Mouse (Mus musculus) T-cell, adult 2 months (primary cell): Measurements from ENCODE around the gene Fam173b.
"Not testable (repeated sequence)": the region's sequence is repeated elsewhere in the genome, so short reads cannot be mapped to it uniquely, and the experiment has no call there.

Source experiments
- DNase-seq: peaks from one replicate; pipeline ENCODE4 v3.0.0; 2022; ENCODE audit warnings: low spot score

Fam173b gene

GRCm38 (mm10) chr15:31601646-31602374, at the start of gene Fam173b, which contains the start of gene Cct5:
Gene Fam173b (plus strand): TSS chr15:31601852.
Gene Cct5 (minus strand): TSS chr15:31601804.
- DNase-seq = peak; percentile 97

GRCm38 (mm10) chr15:31554855-31555254, 46.8 kb upstream of the Fam173b start:
- DNase-seq = no peak

- DNase-seq = no peak
Observed at GRCm38 (mm10) chr15:31561390-31561789, 40.3 kb upstream of the Fam173b start.

DNA sequence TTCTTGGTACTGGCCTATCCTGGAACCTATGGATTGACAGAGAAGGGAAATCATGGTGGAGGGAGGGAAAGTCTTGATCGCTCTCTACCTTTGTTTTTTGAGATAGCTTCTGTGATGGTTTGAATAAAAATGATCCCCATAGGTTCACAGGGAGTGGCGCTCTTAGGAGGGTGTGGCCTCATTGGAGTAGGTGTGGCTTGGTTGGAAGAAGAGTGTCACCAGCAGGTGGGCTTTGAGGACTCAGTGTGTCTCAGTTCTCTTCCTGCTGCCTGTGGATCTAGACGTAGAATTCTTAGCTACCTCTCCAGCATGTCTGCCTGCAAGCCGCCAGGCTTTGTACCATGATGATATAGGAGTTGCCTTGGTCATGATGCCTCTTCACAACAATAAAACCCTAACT, 39.7 kb upstream of the Fam173b start:
- no peak for DNase-seq

GRCm38 (mm10) chr15:31562847-31563246, 38.8 kb upstream of the Fam173b start:
- DNase-seq = no peak

- no peak for DNase-seq
Observed at GRCm38 (mm10) chr15:31563577-31564546, 37.8 kb upstream of the Fam173b start.

DNA sequence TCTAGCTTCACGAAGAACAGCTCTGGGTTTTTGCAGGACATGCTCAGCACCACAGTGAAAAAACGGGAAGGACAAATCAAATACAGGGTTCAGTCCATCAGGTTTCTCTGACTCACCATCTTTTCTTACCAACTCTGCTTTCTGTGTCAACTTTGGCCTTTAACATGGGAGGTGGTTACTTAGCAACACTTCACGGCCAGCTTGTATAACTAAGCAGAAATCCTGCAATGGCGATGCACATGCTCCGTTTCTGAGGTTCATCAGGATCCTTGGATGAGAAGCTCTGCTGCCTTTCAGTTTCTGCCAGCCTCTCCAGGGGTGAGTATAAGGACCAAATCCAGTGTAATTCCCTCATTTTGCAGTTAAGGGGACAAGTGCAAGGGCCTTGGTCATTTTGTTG, 36.5 kb upstream of the Fam173b start, which contains the start of gene Cmbl:
TSS of gene Cmbl (plus strand) at position 206 of the 400 bp plus-strand sequence.
- no peak for DNase-seq

DNA sequence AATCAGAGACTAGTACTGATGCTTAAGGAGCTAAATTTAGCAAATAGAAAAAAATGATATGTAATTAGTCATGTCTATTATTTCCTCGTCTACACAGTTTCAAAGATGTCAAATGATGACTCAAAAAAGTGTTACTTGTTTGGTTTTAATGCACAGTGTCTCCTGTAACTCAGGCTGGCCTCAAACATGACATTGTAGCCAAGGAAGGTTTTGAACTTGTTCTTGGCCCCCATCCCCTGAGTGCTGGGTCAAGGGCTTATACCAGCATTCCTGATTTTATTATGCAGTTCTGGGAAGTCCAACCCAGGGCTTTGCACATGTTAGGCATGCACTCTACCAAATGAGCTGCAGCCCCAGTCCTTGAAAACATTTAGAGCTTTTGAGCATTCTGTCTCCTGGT, 35.9 kb upstream of the Fam173b start:
- no peak for DNase-seq

- no peak for DNase-seq
Observed at GRCm38 (mm10) chr15:31567431-31567830, 34.2 kb upstream of the Fam173b start.

GRCm38 (mm10) chr15:31568581-31568996, 33.1 kb upstream of the Fam173b start:
- DNase-seq = no peak

DNA sequence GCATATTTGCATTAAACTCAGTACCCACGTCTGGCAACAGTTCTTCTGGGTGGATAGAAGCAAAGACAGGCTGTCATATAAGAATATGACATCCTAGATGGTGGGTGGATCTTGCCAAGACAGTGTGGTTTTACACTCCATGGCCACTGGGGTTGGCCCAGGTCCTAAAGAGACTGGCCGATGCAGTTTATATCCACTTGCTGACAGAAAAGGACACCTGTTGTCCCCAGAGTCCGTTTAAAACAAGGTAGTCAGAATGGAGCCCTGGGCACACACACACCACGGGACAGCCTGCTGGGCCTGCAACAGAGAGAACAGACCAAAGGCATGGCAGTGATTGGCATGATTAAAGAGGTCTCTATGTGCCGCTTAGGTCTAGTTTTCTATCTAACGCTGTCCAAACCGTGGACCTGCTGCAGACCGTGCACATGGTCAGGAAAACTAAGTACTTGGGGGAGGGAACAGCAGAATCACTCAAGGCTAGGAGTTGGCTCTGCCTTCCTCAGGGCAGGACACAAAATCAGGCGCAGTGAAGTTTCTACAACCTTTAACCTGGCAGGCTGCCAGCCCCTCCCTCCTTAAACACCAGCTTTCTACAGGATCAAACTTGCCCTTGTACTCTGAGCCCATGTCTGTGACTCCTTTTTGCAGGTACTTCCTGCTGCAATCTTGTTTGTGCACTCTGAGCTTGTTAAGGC, 32.2 kb upstream of the Fam173b start:
- no peak for DNase-seq

DNA sequence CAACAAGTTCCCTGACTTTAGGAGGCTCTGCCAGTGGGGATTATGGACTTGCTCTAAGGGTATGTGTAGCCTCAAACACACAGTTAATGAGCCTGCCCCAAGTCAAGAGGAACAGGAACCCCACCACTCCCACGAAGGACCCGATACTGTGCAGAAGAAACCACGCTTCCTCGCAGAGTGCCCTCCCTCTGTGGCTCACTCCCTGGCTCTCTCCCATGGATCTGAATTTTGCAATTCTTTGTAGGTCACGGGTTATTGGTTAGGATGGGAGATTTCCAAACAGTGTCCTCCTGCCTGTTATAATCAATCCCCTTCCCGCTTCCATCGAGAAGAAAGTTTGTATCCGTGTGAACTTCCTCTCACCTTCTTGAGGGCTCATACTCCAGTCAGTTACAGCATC, 30.7 kb upstream of the Fam173b start:
- no peak for DNase-seq

DNA sequence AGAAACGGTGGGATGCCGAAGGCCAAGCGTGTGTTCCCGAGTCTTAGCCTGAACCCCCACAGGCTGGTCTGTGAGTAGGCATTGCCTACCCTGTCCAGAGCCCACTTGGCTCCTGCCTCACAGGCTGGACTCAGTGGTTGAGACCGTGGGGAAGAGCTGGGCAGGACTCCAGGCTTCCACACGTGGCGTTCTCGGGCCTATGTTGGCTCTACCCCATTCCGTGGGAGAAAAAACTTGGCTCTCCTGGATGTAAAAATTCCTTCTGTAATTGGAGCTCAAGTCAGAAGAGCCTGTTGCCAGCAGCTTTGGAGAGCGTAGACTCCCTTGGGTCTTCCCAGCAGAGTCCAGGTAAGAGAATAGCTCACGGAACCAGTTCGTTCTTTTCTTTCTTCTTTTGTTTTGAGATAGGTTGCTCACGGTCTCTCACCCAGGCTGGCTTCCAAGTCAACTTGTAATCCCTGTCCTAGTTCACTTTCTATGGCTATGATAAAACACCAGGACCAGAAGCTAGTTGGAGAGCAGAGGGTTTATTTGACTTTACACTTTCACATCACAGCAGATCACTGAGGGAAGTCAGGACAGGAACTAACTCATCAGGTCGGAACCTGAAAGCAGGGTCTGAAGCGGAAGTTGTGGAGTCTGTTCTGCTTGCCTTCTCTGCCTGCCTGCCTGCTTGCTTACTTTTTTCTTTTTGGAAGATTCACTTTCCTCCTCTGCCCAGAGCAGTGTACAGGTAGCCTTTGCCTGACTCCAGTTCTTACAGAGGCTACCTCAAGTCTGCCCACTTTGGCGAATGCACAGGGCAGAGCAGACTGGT, 29.5 kb upstream of the Fam173b start:
- DNase-seq = no peak

GRCm38 (mm10) chr15:31573287-31573686, 28.4 kb upstream of the Fam173b start:
- DNase-seq = no peak

DNA sequence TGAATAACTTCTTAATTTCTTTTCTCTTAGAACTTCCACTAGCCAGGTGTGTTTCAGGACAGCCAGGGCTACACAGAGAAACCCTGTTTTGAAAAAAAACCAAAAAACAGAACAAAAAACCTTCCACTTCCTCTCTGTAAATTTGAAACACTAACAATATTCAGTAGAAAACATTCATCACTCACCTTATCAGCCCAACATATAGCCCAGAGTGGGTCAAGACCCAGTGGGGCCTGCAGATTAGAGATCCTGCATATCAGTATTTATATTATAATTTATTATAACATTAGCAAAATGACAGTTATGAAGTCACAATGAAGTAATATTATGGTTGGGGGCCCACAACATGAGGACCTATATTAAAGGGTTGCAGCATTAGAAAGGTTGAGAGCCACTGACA, 28.0 kb upstream of the Fam173b start:
- no peak for DNase-seq

- DNase-seq = no peak
Observed at GRCm38 (mm10) chr15:31576076-31576475, 25.6 kb upstream of the Fam173b start.

DNA sequence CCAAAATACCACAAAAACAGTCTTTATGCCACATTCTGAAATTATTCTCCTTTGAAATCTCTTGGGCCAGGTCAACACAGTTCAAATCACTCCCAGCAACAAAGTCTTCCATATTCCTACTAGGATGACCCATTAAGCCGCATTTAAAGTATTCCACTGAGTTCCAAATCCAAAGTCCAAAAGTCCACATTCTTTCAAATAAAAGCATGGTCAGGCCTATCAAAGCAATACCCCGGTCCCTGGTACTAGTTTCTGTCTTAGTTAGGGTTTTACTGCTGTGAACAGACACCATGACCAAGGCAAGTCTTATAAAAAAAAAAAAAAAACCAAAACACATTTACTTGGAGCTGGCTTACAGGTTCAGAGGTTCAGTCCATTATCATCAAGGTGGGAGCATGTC, 20.6 kb upstream of the Fam173b start:
- not testable (repeated sequence) for DNase-seq

- no peak for DNase-seq
Observed at GRCm38 (mm10) chr15:31583304-31584085, 18.2 kb upstream of the Fam173b start.

DNA sequence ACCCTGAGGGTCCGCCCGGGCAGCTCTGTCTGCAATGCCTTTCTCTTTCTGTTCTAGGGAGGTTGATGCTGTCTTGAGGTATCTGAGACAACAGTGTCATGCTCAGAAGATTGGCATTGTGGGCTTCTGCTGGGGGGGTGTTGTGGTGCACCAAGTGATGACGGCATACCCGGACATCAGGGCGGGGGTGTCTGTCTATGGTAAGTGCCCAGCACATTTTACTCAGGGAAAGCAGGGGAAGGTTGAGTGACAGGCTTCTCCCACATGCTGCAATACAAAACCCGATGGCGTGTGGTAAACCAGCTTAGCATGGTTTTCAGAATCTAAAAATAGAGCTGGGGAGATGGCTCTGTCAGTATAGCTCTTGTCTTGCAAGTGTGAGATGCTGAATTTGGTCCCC, 16.4 kb upstream of the Fam173b start:
- peak; percentile 29 for DNase-seq

DNA sequence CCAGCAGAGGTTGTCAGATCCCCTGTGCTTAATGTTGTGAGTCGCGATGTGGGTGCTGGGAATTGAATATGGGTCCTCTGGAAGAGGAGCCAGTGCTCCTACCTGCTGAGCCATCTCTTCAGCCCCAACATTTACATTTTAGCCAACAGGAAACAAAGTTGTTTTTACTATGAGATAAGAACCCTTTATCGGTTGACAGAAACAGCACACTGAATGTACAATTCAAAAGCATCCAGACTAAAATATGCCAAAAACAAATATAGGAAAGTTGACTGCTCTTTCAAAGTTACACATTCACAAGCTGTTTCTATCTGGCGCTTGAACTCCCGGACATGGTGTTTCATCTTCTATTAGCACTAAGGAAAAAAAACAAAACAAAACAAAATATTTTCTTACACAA, 15.6 kb upstream of the Fam173b start:
- DNase-seq = no peak

- peak; percentile 75 for DNase-seq
Observed at GRCm38 (mm10) chr15:31586519-31586918, 15.1 kb upstream of the Fam173b start.
